Mouse (Mus musculus): ENCODE measurements around the gene Hoxd8. TPM values are rescaled to one million over a fixed set of nuclear protein-coding genes. Genes with fewer than 3 reads are reported as not detected.

Hoxd8 gene
- polyA plus RNA-seq, 1 experiment: 1.1 TPM

GRCm38 (mm10) chr2:74709465-74710419 lies 5.3 kb downstream of the Hoxd8 start:
- Histone ChIP-seq H3K27me3 (ENCODE audit: control insufficient read depth, insufficient read depth, low read length) (peaks cover 28% of the 10 kb centered on the region), H3K4me1 (replicated peaks; ENCODE audit: control insufficient read depth, insufficient read depth, low read length) (peaks cover 9% of the 10 kb centered on the region), H3K27ac (ENCODE audit: control insufficient read depth, insufficient read depth, low read length) (no peak overlapping the region), H3K36me3 (ENCODE audit: control insufficient read depth, insufficient read depth, low read length) (no peaks in the 10 kb centered on the region), H3K4me3 (ENCODE audit: control insufficient read depth, insufficient read depth, low read length) (no peak overlapping the region)
- TF ChIP-seq CTCF (IDR thresholded peaks at IDR 0.05; ENCODE audit: borderline replicate concordance, control insufficient read depth, extremely low read depth, insufficient read depth, low read length, poor library complexity): no peak
- no peak for TF ChIP-seq POLR2A (IDR thresholded peaks at IDR 0.05; ENCODE audit: control insufficient read depth, extremely low read depth, insufficient read depth, low read length, poor library complexity)
- no peak for DNase-seq
- WGBS: 23% methylated on average over 5 of the region's 5 CpGs

GRCm38 (mm10) chr2:74710929-74711543 lies 6.6 kb downstream of the Hoxd8 start:
- H3K4me3 ChIP-seq (ENCODE audit: control insufficient read depth, insufficient read depth, low read length): no peak overlapping the region
- TF ChIP-seq POLR2A (IDR thresholded peaks at IDR 0.05; ENCODE audit: control insufficient read depth, extremely low read depth, insufficient read depth, low read length, poor library complexity) (no peak), CTCF (IDR thresholded peaks at IDR 0.05; ENCODE audit: borderline replicate concordance, control insufficient read depth, extremely low read depth, insufficient read depth, low read length, poor library complexity) (no peak)
- WGBS: 11% methylated on average over 16 of the region's 16 CpGs
- no peaks in the 10 kb centered on the region for H3K4me1 ChIP-seq (replicated peaks; ENCODE audit: control insufficient read depth, insufficient read depth, low read length)
- no peak overlapping the region for H3K27ac ChIP-seq (ENCODE audit: control insufficient read depth, insufficient read depth, low read length)
- no peak for DNase-seq
- H3K36me3 ChIP-seq (ENCODE audit: control insufficient read depth, insufficient read depth, low read length): no peaks in the 10 kb centered on the region
- peaks cover 22% of the 10 kb centered on the region for H3K27me3 ChIP-seq (ENCODE audit: control insufficient read depth, insufficient read depth, low read length)

GRCm38 (mm10) chr2:74711721-74712621 lies 7.6 kb downstream of the Hoxd8 start, which contains the start of the genes Hoxd3 and Hoxd4:
Gene Hoxd3 (plus strand): TSS chr2:74711927.
Gene Hoxd4 (plus strand): TSS chr2:74711929.
- no peak for TF ChIP-seq POLR2A (IDR thresholded peaks at IDR 0.05; ENCODE audit: control insufficient read depth, extremely low read depth, insufficient read depth, low read length, poor library complexity)
- TF ChIP-seq CTCF (IDR thresholded peaks at IDR 0.05; ENCODE audit: borderline replicate concordance, control insufficient read depth, extremely low read depth, insufficient read depth, low read length, poor library complexity): no peak
- Histone ChIP-seq H3K27ac (ENCODE audit: control insufficient read depth, insufficient read depth, low read length) (no peak within 1 kb of the TSS), H3K27me3 (ENCODE audit: control insufficient read depth, insufficient read depth, low read length) (peaks cover 20% of the 10 kb centered on the region), H3K4me3 (ENCODE audit: control insufficient read depth, insufficient read depth, low read length) (no peak within 1 kb of the TSS), H3K4me1 (replicated peaks; ENCODE audit: control insufficient read depth, insufficient read depth, low read length) (no peaks in the 10 kb centered on the region), H3K36me3 (ENCODE audit: control insufficient read depth, insufficient read depth, low read length) (no peaks in the 10 kb centered on the region)
- WGBS: 5% methylated on average over 65 of the region's 65 CpGs
- DNase-seq: no peak

- H3K4me3 ChIP-seq (ENCODE audit: control insufficient read depth, insufficient read depth, low read length): no peak overlapping the region
- H3K36me3 ChIP-seq (ENCODE audit: control insufficient read depth, insufficient read depth, low read length): no peaks in the 10 kb centered on the region
- no peak for DNase-seq
- H3K27me3 ChIP-seq (ENCODE audit: control insufficient read depth, insufficient read depth, low read length): peaks cover 16% of the 10 kb centered on the region; the same call in 1 of the 2 replicates
- no peaks in the 10 kb centered on the region for H3K4me1 ChIP-seq (replicated peaks; ENCODE audit: control insufficient read depth, insufficient read depth, low read length)
- no peak for TF ChIP-seq POLR2A (IDR thresholded peaks at IDR 0.05; ENCODE audit: control insufficient read depth, extremely low read depth, insufficient read depth, low read length, poor library complexity)
- TF ChIP-seq CTCF (IDR thresholded peaks at IDR 0.05; ENCODE audit: borderline replicate concordance, control insufficient read depth, extremely low read depth, insufficient read depth, low read length, poor library complexity): no peak
- 29% methylated on average over 19 of the region's 19 CpGs for WGBS
- H3K27ac ChIP-seq (ENCODE audit: control insufficient read depth, insufficient read depth, low read length): no peak overlapping the region
Measured at GRCm38 (mm10) chr2:74713239-74714150, 9.1 kb downstream of the Hoxd8 start.

GRCm38 (mm10) chr2:74714156-74714789 lies 9.9 kb downstream of the Hoxd8 start:
- no peak overlapping the region for H3K27ac ChIP-seq (ENCODE audit: control insufficient read depth, insufficient read depth, low read length)
- H3K4me1 ChIP-seq (replicated peaks; ENCODE audit: control insufficient read depth, insufficient read depth, low read length): no peaks in the 10 kb centered on the region
- TF ChIP-seq POLR2A (IDR thresholded peaks at IDR 0.05; ENCODE audit: control insufficient read depth, extremely low read depth, insufficient read depth, low read length, poor library complexity) (no peak), CTCF (IDR thresholded peaks at IDR 0.05; ENCODE audit: borderline replicate concordance, control insufficient read depth, extremely low read depth, insufficient read depth, low read length, poor library complexity) (no peak)
- WGBS: 13% methylated on average over 18 of the region's 18 CpGs
- no peaks in the 10 kb centered on the region for H3K36me3 ChIP-seq (ENCODE audit: control insufficient read depth, insufficient read depth, low read length)
- H3K4me3 ChIP-seq (ENCODE audit: control insufficient read depth, insufficient read depth, low read length): no peak overlapping the region
- peaks cover 13% of the 10 kb centered on the region; the same call in 1 of the 2 replicates for H3K27me3 ChIP-seq (ENCODE audit: control insufficient read depth, insufficient read depth, low read length)
- DNase-seq: no peak
